Mouse (Mus musculus) cerebellum, adult 9-11 months (tissue): ENCODE data around the gene Arhgef38.
A peak's percentile ranks its signal among the peaks of the same experiment; 100 is the strongest.

Experiments used
- DNase-seq: peaks from one replicate; pipeline ENCODE4 v3.0.0; 2022

Gene Arhgef38

GRCm38 (mm10) chr3:133163913-133164406 lies 70.8 kb downstream of the Arhgef38 start:
- no peak for DNase-seq

- DNase-seq: no peak
Measured at GRCm38 (mm10) chr3:133163174-133163573, 71.6 kb downstream of the Arhgef38 start.

- DNase-seq: no peak
Measured at GRCm38 (mm10) chr3:133161407-133161806, 73.3 kb downstream of the Arhgef38 start.

- DNase-seq: peak; percentile 47
Measured at GRCm38 (mm10) chr3:133158260-133158659, 76.5 kb downstream of the Arhgef38 start.

GRCm38 (mm10) chr3:133154683-133155082 lies 80.1 kb downstream of the Arhgef38 start:
- no peak for DNase-seq

GRCm38 (mm10) chr3:133153629-133154028 lies 81.1 kb downstream of the Arhgef38 start:
- no peak for DNase-seq

- DNase-seq: no peak
Measured at GRCm38 (mm10) chr3:133152831-133153230, 81.9 kb downstream of the Arhgef38 start.

GRCm38 (mm10) chr3:133151629-133152028 lies 83.1 kb downstream of the Arhgef38 start:
- DNase-seq: no peak

- no peak for DNase-seq
Measured at GRCm38 (mm10) chr3:133144511-133145147, 90.1 kb downstream of the Arhgef38 start.

- no peak for DNase-seq
Measured at GRCm38 (mm10) chr3:133141877-133142276, 92.9 kb downstream of the Arhgef38 start.

GRCm38 (mm10) chr3:133132611-133133010 lies 102.1 kb downstream of the Arhgef38 start:
- no peak for DNase-seq

- DNase-seq: no peak
Measured at GRCm38 (mm10) chr3:133131372-133131771, 103.4 kb downstream of the Arhgef38 start.

GRCm38 (mm10) chr3:133113281-133113680 lies 121.5 kb downstream of the Arhgef38 start:
- no peak for DNase-seq

GRCm38 (mm10) chr3:133111741-133112140 lies 123.0 kb downstream of the Arhgef38 start:
- DNase-seq: no peak

GRCm38 (mm10) chr3:133109844-133110243 lies 124.9 kb downstream of the Arhgef38 start:
- DNase-seq: no peak

- DNase-seq: no peak
Measured at GRCm38 (mm10) chr3:133108731-133109130, 126.0 kb downstream of the Arhgef38 start.

GRCm38 (mm10) chr3:133104436-133104835 lies 130.3 kb downstream of the Arhgef38 start:
- no peak for DNase-seq

- DNase-seq: no peak
Measured at GRCm38 (mm10) chr3:133103768-133104167, 131.0 kb downstream of the Arhgef38 start.

- DNase-seq: no peak
Measured at GRCm38 (mm10) chr3:133098909-133099308, 135.8 kb downstream of the Arhgef38 start.

- DNase-seq: no peak
Measured at GRCm38 (mm10) chr3:133098336-133098735, 136.4 kb downstream of the Arhgef38 start.

GRCm38 (mm10) chr3:133097936-133098335 lies 136.8 kb downstream of the Arhgef38 start:
- DNase-seq: no peak

GRCm38 (mm10) chr3:133094305-133094704 lies 140.4 kb downstream of the Arhgef38 start:
- no peak for DNase-seq

- no peak for DNase-seq
Measured at GRCm38 (mm10) chr3:133092936-133093335, 141.8 kb downstream of the Arhgef38 start.

- no peak for DNase-seq
Measured at GRCm38 (mm10) chr3:133092274-133092853, 142.4 kb downstream of the Arhgef38 start.
